Mouse (Mus musculus) heart, adult 2 months (tissue): ENCODE data around the gene Phc3.

ENCODE experiments used
- CTCF ChIP-seq: fragments of 200-600 bp; IDR thresholded peaks from 2 replicates; pipeline ENCODE4 v1.8.1; 2022; ENCODE audit warnings: antibody characterized with exemption, mild to moderate bottlenecking, moderate library complexity
- POLR2A ChIP-seq: fragments of 200-500 bp; IDR thresholded peaks from 2 replicates; pipeline ENCODE4 v1.6.1; 2011; ENCODE audit warnings: mild to moderate bottlenecking, low read depth, low read length, control low read depth; ENCODE audit not compliant: insufficient read depth

GRCm38 (mm10) chr3:30958709-30959108 is 10.5 kb downstream of the Phc3 start:
- TF ChIP-seq CTCF (no peak), POLR2A (no peak)
